Mouse (Mus musculus): ENCODE results near the gene Cct2. TPM values are rescaled to one million over a fixed set of nuclear protein-coding genes. Genes with fewer than 3 reads are reported as not detected.

Cct2 gene
- polyA plus RNA-seq, 1 experiment, result 84.6 TPM

- TF ChIP-seq CTCF (conservative IDR thresholded peaks at IDR 0.05; ENCODE audit: insufficient read depth, insufficient read length, low read depth, low read length), result no peak
- no peak for TF ChIP-seq POLR2A (IDR thresholded peaks at IDR 0.05; ENCODE audit: low read depth, low read length)
- DNase-seq, result no peak
- Histone ChIP-seq H3K27ac (ENCODE audit: insufficient read depth, low read depth, low read length) (no peak overlapping the region), H3K27me3 (replicated peaks; ENCODE audit: control insufficient read depth, insufficient read depth, low read length) (no peaks in the 10 kb centered on the region), H3K36me3 (ENCODE audit: control insufficient read depth, insufficient read depth, low read length) (no peaks in the 10 kb centered on the region), H3K4me1 (ENCODE audit: control insufficient read depth, insufficient read depth, low read length) (0 out of 2 replicates have a peak, but pooled peaks cover 2% of the 10 kb centered on the region), H3K4me3 (ENCODE audit: insufficient read depth, low read depth, low read length) (no peak overlapping the region)
Observed at GRCm38 (mm10) chr10:117103854-117104598, 40.4 kb upstream of the Cct2 start.

- 0 out of 2 replicates have a peak, but pooled peaks cover 2% of the 10 kb centered on the region for H3K4me1 ChIP-seq (ENCODE audit: control insufficient read depth, insufficient read depth, low read length)
- DNase-seq, result no peak
- WGBS, result 85% methylated on average over 5 of the region's 5 CpGs
- H3K36me3 ChIP-seq (ENCODE audit: control insufficient read depth, insufficient read depth, low read length), result no peaks in the 10 kb centered on the region
- no peak overlapping the region for H3K27ac ChIP-seq (ENCODE audit: insufficient read depth, low read depth, low read length)
- TF ChIP-seq POLR2A (IDR thresholded peaks at IDR 0.05; ENCODE audit: low read depth, low read length) (no peak), CTCF (conservative IDR thresholded peaks at IDR 0.05; ENCODE audit: insufficient read depth, insufficient read length, low read depth, low read length) (no peak)
- no peak overlapping the region for H3K4me3 ChIP-seq (ENCODE audit: insufficient read depth, low read depth, low read length)
- H3K27me3 ChIP-seq (replicated peaks; ENCODE audit: control insufficient read depth, insufficient read depth, low read length), result no peaks in the 10 kb centered on the region
Observed at GRCm38 (mm10) chr10:117100175-117100574, 36.6 kb upstream of the Cct2 start.

DNA sequence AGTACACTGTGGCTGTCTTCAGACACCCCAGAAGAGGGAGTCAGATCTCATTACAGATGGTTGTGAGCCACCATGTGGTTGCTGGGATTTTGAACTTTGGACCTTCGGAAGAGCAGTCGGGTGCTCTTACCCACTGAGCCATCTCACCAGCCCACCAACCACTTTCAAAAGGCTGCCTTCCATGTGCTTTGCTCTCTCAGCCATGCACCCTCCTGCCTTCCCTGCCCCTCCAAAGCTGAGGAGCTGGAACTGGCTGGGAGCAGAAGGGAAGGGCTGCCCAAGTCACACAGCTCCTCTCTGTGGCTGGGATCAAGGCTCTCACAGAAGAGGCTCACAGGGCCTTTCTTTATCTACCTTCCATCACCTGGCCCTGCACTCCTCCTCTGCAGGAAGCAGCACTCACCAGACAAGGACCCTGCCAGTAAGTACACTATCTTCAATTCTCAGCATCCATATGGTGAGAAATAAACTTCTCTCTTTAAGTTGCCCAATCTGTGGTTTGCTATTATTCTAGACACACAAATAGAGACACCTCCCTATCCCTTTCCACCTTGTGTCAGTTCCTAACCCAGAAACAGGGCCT is 33.6 kb upstream of the Cct2 start:
- no peak overlapping the region for H3K4me3 ChIP-seq (ENCODE audit: insufficient read depth, low read depth, low read length)
- H3K4me1 ChIP-seq (ENCODE audit: control insufficient read depth, insufficient read depth, low read length), result no peaks in the 10 kb centered on the region
- H3K27ac ChIP-seq (ENCODE audit: insufficient read depth, low read depth, low read length), result no peak overlapping the region
- no peak for DNase-seq
- TF ChIP-seq CTCF (conservative IDR thresholded peaks at IDR 0.05; ENCODE audit: insufficient read depth, insufficient read length, low read depth, low read length), result no peak
- no peak for TF ChIP-seq POLR2A (IDR thresholded peaks at IDR 0.05; ENCODE audit: low read depth, low read length)
- H3K27me3 ChIP-seq (replicated peaks; ENCODE audit: control insufficient read depth, insufficient read depth, low read length), result no peaks in the 10 kb centered on the region
- 64% methylated on average over 2 of the region's 2 CpGs for WGBS
- no peaks in the 10 kb centered on the region for H3K36me3 ChIP-seq (ENCODE audit: control insufficient read depth, insufficient read depth, low read length)

GRCm38 (mm10) chr10:117096096-117096495 is 32.5 kb upstream of the Cct2 start:
- TF ChIP-seq POLR2A (IDR thresholded peaks at IDR 0.05; ENCODE audit: low read depth, low read length) (no peak), CTCF (conservative IDR thresholded peaks at IDR 0.05; ENCODE audit: insufficient read depth, insufficient read length, low read depth, low read length) (no peak)
- Histone ChIP-seq H3K36me3 (ENCODE audit: control insufficient read depth, insufficient read depth, low read length) (no peaks in the 10 kb centered on the region), H3K4me3 (ENCODE audit: insufficient read depth, low read depth, low read length) (no peak overlapping the region), H3K27ac (ENCODE audit: insufficient read depth, low read depth, low read length) (no peak overlapping the region), H3K4me1 (ENCODE audit: control insufficient read depth, insufficient read depth, low read length) (no peaks in the 10 kb centered on the region), H3K27me3 (replicated peaks; ENCODE audit: control insufficient read depth, insufficient read depth, low read length) (no peaks in the 10 kb centered on the region)
- 88% methylated on average over 6 of the region's 6 CpGs for WGBS
- no peak for DNase-seq

- Histone ChIP-seq H3K4me3 (ENCODE audit: insufficient read depth, low read depth, low read length) (no peak overlapping the region), H3K36me3 (ENCODE audit: control insufficient read depth, insufficient read depth, low read length) (no peaks in the 10 kb centered on the region), H3K27ac (ENCODE audit: insufficient read depth, low read depth, low read length) (peak overlapping the region; percentile 43; the same call in 1 of the 2 replicates), H3K4me1 (ENCODE audit: control insufficient read depth, insufficient read depth, low read length) (no peaks in the 10 kb centered on the region), H3K27me3 (replicated peaks; ENCODE audit: control insufficient read depth, insufficient read depth, low read length) (no peaks in the 10 kb centered on the region)
- TF ChIP-seq CTCF (conservative IDR thresholded peaks at IDR 0.05; ENCODE audit: insufficient read depth, insufficient read length, low read depth, low read length), result no peak
- TF ChIP-seq POLR2A (IDR thresholded peaks at IDR 0.05; ENCODE audit: low read depth, low read length), result no peak
- peak; percentile 39 for DNase-seq
- 64% methylated on average over 15 of the region's 15 CpGs for WGBS
Observed at GRCm38 (mm10) chr10:117094504-117095329, 31.1 kb upstream of the Cct2 start.

DNA sequence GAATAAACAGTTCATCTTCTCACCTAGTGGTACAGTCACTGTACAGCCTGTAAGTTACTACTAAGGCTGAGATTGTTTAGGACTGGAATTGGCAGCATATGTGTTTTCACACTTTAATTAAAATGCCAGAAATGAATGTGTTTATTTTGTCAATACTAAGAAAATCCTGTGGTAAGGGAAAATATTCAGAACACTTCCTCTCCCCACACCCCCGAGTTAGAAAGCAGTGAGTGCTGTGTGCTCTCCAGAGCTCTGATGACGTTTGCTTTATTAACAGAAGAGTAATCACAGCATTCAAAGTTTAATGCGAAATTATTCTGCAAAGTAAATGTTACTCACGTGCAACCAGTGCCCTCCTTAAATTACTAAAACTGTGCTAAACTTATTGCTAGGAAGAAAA is 26.0 kb upstream of the Cct2 start:
- no peak overlapping the region for H3K4me3 ChIP-seq (ENCODE audit: insufficient read depth, low read depth, low read length)
- no peaks in the 10 kb centered on the region for H3K4me1 ChIP-seq (ENCODE audit: control insufficient read depth, insufficient read depth, low read length)
- H3K27ac ChIP-seq (ENCODE audit: insufficient read depth, low read depth, low read length), result no peak overlapping the region
- TF ChIP-seq CTCF (conservative IDR thresholded peaks at IDR 0.05; ENCODE audit: insufficient read depth, insufficient read length, low read depth, low read length) (no peak), POLR2A (IDR thresholded peaks at IDR 0.05; ENCODE audit: low read depth, low read length) (no peak)
- DNase-seq, result peak; percentile 38
- H3K27me3 ChIP-seq (replicated peaks; ENCODE audit: control insufficient read depth, insufficient read depth, low read length), result no peaks in the 10 kb centered on the region
- WGBS, result 47% methylated on average over 4 of the region's 4 CpGs
- H3K36me3 ChIP-seq (ENCODE audit: control insufficient read depth, insufficient read depth, low read length), result no peaks in the 10 kb centered on the region

- Histone ChIP-seq H3K4me1 (ENCODE audit: control insufficient read depth, insufficient read depth, low read length) (no peaks in the 10 kb centered on the region), H3K36me3 (ENCODE audit: control insufficient read depth, insufficient read depth, low read length) (no peaks in the 10 kb centered on the region), H3K4me3 (ENCODE audit: insufficient read depth, low read depth, low read length) (no peak overlapping the region), H3K27me3 (replicated peaks; ENCODE audit: control insufficient read depth, insufficient read depth, low read length) (no peaks in the 10 kb centered on the region), H3K27ac (ENCODE audit: insufficient read depth, low read depth, low read length) (no peak overlapping the region)
- no peak for TF ChIP-seq POLR2A (IDR thresholded peaks at IDR 0.05; ENCODE audit: low read depth, low read length)
- TF ChIP-seq CTCF (conservative IDR thresholded peaks at IDR 0.05; ENCODE audit: insufficient read depth, insufficient read length, low read depth, low read length), result no peak
- no peak for DNase-seq
- 77% methylated on average over 2 of the region's 2 CpGs for WGBS
Observed at GRCm38 (mm10) chr10:117081914-117082359, 18.3 kb upstream of the Cct2 start.
